Mouse (Mus musculus): ENCODE measurements around the gene E130114P18Rik. TPM values are rescaled to one million over a fixed set of nuclear protein-coding genes. Genes with fewer than 3 reads are reported as not detected.

Gene E130114P18Rik
- polyA plus RNA-seq, 1 experiment from 2014 or later: 1.6 TPM

DNA sequence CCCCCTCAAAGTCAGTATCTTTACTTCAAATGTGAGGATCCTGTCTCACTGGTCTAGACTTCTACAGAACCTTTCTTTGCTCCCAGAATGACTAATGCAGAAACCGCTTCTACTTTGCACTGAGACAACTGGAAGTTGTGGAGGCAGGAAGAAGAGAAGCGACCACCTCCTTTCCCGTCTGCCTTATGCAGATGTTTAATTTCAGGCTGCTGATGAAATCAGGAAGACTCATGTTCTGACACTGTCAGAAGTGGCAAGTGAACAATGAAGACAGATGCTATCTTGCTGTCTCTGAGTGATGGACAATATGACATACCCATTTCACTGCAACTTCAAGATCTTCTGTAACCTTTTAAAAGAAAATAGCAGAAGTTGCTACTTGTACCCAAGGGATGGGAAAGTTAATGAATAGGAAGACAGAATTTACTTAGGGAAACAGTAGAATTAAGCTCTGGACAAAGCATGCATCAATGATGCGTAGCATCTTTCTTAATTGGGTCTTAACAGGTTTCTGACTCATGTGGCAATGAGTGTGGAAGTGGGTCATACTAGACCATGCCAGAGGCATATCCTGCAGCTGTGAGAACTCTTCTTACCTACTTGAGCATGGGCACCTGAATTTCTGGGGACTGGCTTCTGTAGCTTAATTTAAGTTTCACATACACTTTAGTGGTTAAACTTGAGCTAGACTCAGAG is 43.8 kb upstream of the E130114P18Rik start:
- no peaks in the 10 kb centered on the region for H3K4me1 ChIP-seq (replicated peaks; ENCODE audit: control insufficient read depth, insufficient read depth, low read length)
- no peaks in the 10 kb centered on the region for H3K27me3 ChIP-seq (replicated peaks; ENCODE audit: control insufficient read depth, insufficient read depth, low read length)
- no peaks in the 10 kb centered on the region for H3K36me3 ChIP-seq (ENCODE audit: control insufficient read depth, insufficient read depth)
- H3K27ac ChIP-seq (ENCODE audit: low read depth, low read length): no peak overlapping the region
- no peak for TF ChIP-seq CTCF (IDR thresholded peaks at IDR 0.05; ENCODE audit: low read depth)
- WGBS: 76% methylated on average over 4 of the region's 4 CpGs
- no peak overlapping the region for H3K4me3 ChIP-seq (ENCODE audit: low read depth, low read length)
- H3K9ac ChIP-seq (ENCODE audit: low read depth, low read length): no peak overlapping the region
- H3K9me3 ChIP-seq (ENCODE audit: control insufficient read depth): no peaks in the 10 kb centered on the region
- no peak for ATAC-seq
- no peak overlapping the region for H3K4me2 ChIP-seq (replicated peaks; ENCODE audit: low read depth)

DNA sequence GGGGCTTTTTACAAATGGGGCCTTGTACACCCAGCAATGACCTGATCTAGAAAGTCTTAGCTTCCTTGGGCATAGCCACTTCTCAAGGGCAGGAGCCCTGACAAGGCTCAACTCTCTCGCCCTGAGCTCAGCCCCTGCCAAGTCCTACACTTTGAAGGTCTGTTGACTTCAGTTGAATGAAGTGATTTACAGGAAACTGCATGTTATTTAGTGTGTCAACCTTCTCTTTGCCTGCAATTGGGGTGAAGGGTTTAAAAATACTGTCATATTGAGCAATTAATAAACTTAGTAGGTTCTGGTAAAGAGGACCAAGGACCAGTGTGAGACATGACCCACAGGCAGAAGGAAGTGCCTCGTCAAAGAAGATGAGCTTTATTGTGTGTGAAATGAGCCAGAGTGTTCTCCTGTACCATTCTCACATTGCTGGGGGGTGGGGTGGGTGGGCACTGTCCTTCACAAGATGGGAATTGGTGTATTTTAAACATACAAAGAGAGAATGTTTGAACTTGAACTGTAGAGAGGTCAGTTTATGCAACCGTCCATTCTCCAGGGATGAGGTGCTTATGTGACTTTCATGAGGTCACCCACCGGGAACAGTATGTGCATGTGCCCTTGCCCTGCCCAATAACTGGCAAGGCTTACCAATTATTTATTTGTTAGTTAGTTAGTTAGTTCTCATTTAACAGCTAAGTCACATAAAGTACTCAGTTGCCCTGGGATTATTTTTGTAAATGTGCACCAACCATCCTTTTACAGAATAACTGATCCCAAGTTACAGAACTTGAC is 42.8 kb upstream of the E130114P18Rik start:
- Histone ChIP-seq H3K4me2 (replicated peaks; ENCODE audit: low read depth) (no peak overlapping the region), H3K9ac (ENCODE audit: low read depth, low read length) (no peak overlapping the region), H3K36me3 (ENCODE audit: control insufficient read depth, insufficient read depth) (no peaks in the 10 kb centered on the region), H3K4me3 (ENCODE audit: low read depth, low read length) (no peak overlapping the region), H3K27me3 (replicated peaks; ENCODE audit: control insufficient read depth, insufficient read depth, low read length) (no peaks in the 10 kb centered on the region), H3K27ac (ENCODE audit: low read depth, low read length) (no peak overlapping the region), H3K4me1 (replicated peaks; ENCODE audit: control insufficient read depth, insufficient read depth, low read length) (no peaks in the 10 kb centered on the region), H3K9me3 (ENCODE audit: control insufficient read depth) (no peaks in the 10 kb centered on the region)
- no peak for ATAC-seq
- TF ChIP-seq CTCF (IDR thresholded peaks at IDR 0.05; ENCODE audit: low read depth): no peak
- WGBS: 77% methylated on average over 4 of the region's 4 CpGs

DNA sequence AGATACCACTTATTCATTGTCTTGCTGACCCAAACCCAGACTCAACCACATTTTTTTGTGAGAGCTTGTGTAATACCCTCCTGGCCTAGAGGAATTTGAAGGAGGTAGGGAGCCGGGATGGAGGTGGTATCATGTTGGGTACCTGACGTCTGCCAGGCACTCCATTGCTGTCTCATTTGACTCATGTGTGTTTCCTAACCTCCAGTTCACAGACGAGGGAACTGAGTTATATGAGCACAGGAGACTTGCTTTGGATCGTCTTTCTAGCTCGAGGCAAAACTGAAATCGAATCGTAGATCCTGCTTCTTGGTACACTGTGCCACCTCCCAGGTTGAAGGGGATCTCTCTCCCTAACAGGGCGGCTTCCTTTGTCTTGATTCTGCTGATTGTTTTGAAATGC is 41.2 kb upstream of the E130114P18Rik start:
- Histone ChIP-seq H3K4me3 (ENCODE audit: low read depth, low read length) (no peak overlapping the region), H3K27me3 (replicated peaks; ENCODE audit: control insufficient read depth, insufficient read depth, low read length) (no peaks in the 10 kb centered on the region), H3K27ac (ENCODE audit: low read depth, low read length) (no peak overlapping the region), H3K36me3 (ENCODE audit: control insufficient read depth, insufficient read depth) (no peaks in the 10 kb centered on the region), H3K9ac (ENCODE audit: low read depth, low read length) (no peak overlapping the region), H3K9me3 (ENCODE audit: control insufficient read depth) (no peaks in the 10 kb centered on the region), H3K4me2 (replicated peaks; ENCODE audit: low read depth) (no peak overlapping the region), H3K4me1 (replicated peaks; ENCODE audit: control insufficient read depth, insufficient read depth, low read length) (no peaks in the 10 kb centered on the region)
- TF ChIP-seq CTCF (IDR thresholded peaks at IDR 0.05; ENCODE audit: low read depth): no peak
- WGBS: 89% methylated on average over 8 of the region's 8 CpGs
- ATAC-seq: no peak

DNA sequence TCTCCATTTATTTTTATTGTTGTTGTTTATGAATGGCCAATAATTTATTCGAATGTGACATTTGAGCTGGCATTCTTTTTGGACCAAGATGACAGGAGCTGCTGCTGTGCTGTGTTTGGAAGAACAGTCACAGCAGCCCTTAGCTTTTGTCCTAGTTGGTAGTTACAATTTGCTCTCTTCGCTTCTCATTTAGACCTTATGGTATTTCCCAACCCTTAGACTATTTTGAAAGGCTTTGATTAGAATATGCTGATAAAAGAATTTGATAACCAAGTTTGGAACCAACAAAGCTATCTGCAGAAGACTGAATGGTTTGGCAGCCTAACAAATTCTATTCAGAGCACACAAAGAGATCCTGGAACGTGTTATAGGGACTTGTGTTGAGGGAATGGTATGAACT is 40.6 kb upstream of the E130114P18Rik start:
- H3K9me3 ChIP-seq (ENCODE audit: control insufficient read depth): no peaks in the 10 kb centered on the region
- no peak overlapping the region for H3K9ac ChIP-seq (ENCODE audit: low read depth, low read length)
- no peaks in the 10 kb centered on the region for H3K36me3 ChIP-seq (ENCODE audit: control insufficient read depth, insufficient read depth)
- no peak for TF ChIP-seq CTCF (IDR thresholded peaks at IDR 0.05; ENCODE audit: low read depth)
- no peak overlapping the region for H3K27ac ChIP-seq (ENCODE audit: low read depth, low read length)
- no peak overlapping the region for H3K4me2 ChIP-seq (replicated peaks; ENCODE audit: low read depth)
- no peaks in the 10 kb centered on the region for H3K4me1 ChIP-seq (replicated peaks; ENCODE audit: control insufficient read depth, insufficient read depth, low read length)
- ATAC-seq: no peak
- WGBS: 89% methylated on average over 3 of the region's 3 CpGs
- H3K4me3 ChIP-seq (ENCODE audit: low read depth, low read length): no peak overlapping the region
- H3K27me3 ChIP-seq (replicated peaks; ENCODE audit: control insufficient read depth, insufficient read depth, low read length): no peaks in the 10 kb centered on the region

DNA sequence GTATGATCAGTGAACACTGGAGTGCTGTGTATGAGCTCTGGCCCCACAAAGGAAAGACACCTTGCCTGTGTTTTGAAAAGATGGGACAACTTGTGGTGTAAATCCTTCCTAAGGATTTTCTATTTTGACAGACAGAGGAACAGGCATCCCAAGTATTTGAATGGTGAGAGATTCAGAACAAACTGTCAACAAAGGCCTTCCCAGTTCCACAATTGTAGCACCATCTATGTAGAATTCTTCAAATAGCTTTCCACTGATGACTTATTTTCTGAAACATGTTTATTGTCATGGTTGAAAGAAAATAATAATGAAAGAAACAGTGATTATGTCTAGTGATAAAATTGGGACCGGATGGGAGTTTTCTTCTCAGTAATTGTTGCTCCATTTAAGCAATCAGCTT is 39.9 kb upstream of the E130114P18Rik start:
- Histone ChIP-seq H3K4me1 (replicated peaks; ENCODE audit: control insufficient read depth, insufficient read depth, low read length) (no peaks in the 10 kb centered on the region), H3K9ac (ENCODE audit: low read depth, low read length) (no peak overlapping the region), H3K4me2 (replicated peaks; ENCODE audit: low read depth) (no peak overlapping the region), H3K4me3 (ENCODE audit: low read depth, low read length) (no peak overlapping the region), H3K9me3 (ENCODE audit: control insufficient read depth) (no peaks in the 10 kb centered on the region), H3K27ac (ENCODE audit: low read depth, low read length) (no peak overlapping the region), H3K27me3 (replicated peaks; ENCODE audit: control insufficient read depth, insufficient read depth, low read length) (no peaks in the 10 kb centered on the region), H3K36me3 (ENCODE audit: control insufficient read depth, insufficient read depth) (no peaks in the 10 kb centered on the region)
- 86% methylated on average over 1 of the region's 1 CpGs for WGBS
- TF ChIP-seq CTCF (IDR thresholded peaks at IDR 0.05; ENCODE audit: low read depth): no peak
- no peak for ATAC-seq

DNA sequence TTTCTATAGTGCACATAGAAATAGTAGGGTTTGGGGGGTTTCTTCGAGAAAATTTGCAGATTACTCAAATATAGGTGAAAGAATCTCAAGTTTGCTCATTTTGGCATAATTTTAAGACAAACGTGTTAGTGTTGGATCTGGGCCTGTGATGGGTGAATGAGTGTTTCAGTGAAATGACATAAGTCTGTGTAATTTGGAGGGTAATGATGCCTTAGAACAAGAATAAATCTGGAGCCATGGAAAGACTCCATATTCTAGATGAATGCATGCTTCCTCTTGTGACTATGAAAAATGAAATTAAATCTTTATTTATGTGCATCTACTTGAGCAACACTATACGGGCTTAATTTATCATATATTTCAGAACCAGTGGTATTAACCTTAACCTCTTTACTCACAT is 38.9 kb upstream of the E130114P18Rik start:
- Histone ChIP-seq H3K27me3 (replicated peaks; ENCODE audit: control insufficient read depth, insufficient read depth, low read length) (no peaks in the 10 kb centered on the region), H3K4me1 (replicated peaks; ENCODE audit: control insufficient read depth, insufficient read depth, low read length) (no peaks in the 10 kb centered on the region), H3K4me2 (replicated peaks; ENCODE audit: low read depth) (no peak overlapping the region), H3K27ac (ENCODE audit: low read depth, low read length) (no peak overlapping the region), H3K9me3 (ENCODE audit: control insufficient read depth) (no peaks in the 10 kb centered on the region), H3K4me3 (ENCODE audit: low read depth, low read length) (no peak overlapping the region), H3K36me3 (ENCODE audit: control insufficient read depth, insufficient read depth) (no peaks in the 10 kb centered on the region), H3K9ac (ENCODE audit: low read depth, low read length) (no peak overlapping the region)
- 80% methylated on average over 3 of the region's 3 CpGs for WGBS
- no peak for ATAC-seq
- TF ChIP-seq CTCF (IDR thresholded peaks at IDR 0.05; ENCODE audit: low read depth): no peak
